Mouse (Mus musculus) myocyte (in vitro differentiated cells): ENCODE measurements at regions not wholly inside any gene's neighbourhood (a gene's known extent, or its start where the extent isn't known, plus 50 kb on each side); places are given as distances from the start of the nearest gene placed in this dataset.

Source experiments
- CEBPB ChIP-seq: IDR thresholded peaks from 2 replicates; pipeline ENCODE4 v1.6.1; 2011; ENCODE audit warnings: mild to moderate bottlenecking, moderate library complexity; ENCODE audit not compliant: poor library complexity, insufficient read depth, severe bottlenecking
- POLR2A ChIP-seq: IDR thresholded peaks from one replicate; pipeline ENCODE4 v1.6.1; 2011; ENCODE audit warnings: low read depth, mild to moderate bottlenecking, control low read depth, moderate library complexity; ENCODE audit not compliant: insufficient read length
- TCF12 ChIP-seq: IDR thresholded peaks from one replicate; pipeline ENCODE4 v1.6.1; 2011; ENCODE audit warnings: mild to moderate bottlenecking, control low read depth; ENCODE audit not compliant: poor library complexity, insufficient read depth, severe bottlenecking

GRCm38 (mm10) chr7:73664962-73665361, 75.1 kb upstream of the Fam174b start:
- no peak for TF ChIP-seq CEBPB
- no peak for TF ChIP-seq POLR2A
- no peak for TF ChIP-seq TCF12
